Mouse (Mus musculus): ENCODE data around the gene Sp1.

The Sp1 gene

GRCm38 (mm10) chr15:102399229-102400221, 6.4 kb upstream of the Sp1 start:
- peak; percentile 94 to 97 for DNase-seq (ENCODE audit: inconsistent age in 2 of 2, low spot score in 1 of 2)

- DNase-seq (ENCODE audit: inconsistent age in 2 of 2, low spot score in 1 of 2), result peak in 1 of 2 experiments; percentile 50
These were observed 5.4 kb upstream of the Sp1 start for GRCm38 (mm10) chr15:102400476-102401045.

GRCm38 (mm10) chr15:102401278-102401677, 4.7 kb upstream of the Sp1 start:
- DNase-seq (ENCODE audit: inconsistent age in 2 of 2, low spot score in 1 of 2), result no peak

GRCm38 (mm10) chr15:102402210-102402609, 3.7 kb upstream of the Sp1 start:
- DNase-seq (ENCODE audit: inconsistent age in 2 of 2, low spot score in 1 of 2), result no peak

- peak in 1 of 2 experiments; percentile 25 for DNase-seq (ENCODE audit: inconsistent age in 2 of 2, low spot score in 1 of 2)
These were observed 1.1 kb upstream of the Sp1 start for GRCm38 (mm10) chr15:102404608-102405488.

- DNase-seq (ENCODE audit: inconsistent age in 2 of 2, low spot score in 1 of 2), result peak; percentile 93 to 95
These were observed 411 bp downstream of the Sp1 start for GRCm38 (mm10) chr15:102406196-102406911.

- DNase-seq (ENCODE audit: inconsistent age in 2 of 2, low spot score in 1 of 2), result peak in 1 of 2 experiments; percentile 54
These were observed 1.1 kb downstream of the Sp1 start for GRCm38 (mm10) chr15:102406912-102407580.

GRCm38 (mm10) chr15:102407681-102408557, 2.0 kb downstream of the Sp1 start:
- peak; percentile 38 to 50 for DNase-seq (ENCODE audit: inconsistent age in 2 of 2, low spot score in 1 of 2)

- peak in 1 of 2 experiments; percentile 50 for DNase-seq (ENCODE audit: inconsistent age in 2 of 2, low spot score in 1 of 2)
These were observed 2.7 kb downstream of the Sp1 start for GRCm38 (mm10) chr15:102408558-102409130.

GRCm38 (mm10) chr15:102409286-102409685, 3.3 kb downstream of the Sp1 start:
- DNase-seq (ENCODE audit: inconsistent age in 2 of 2, low spot score in 1 of 2), result peak in 1 of 2 experiments; percentile 51

- DNase-seq (ENCODE audit: inconsistent age in 2 of 2, low spot score in 1 of 2), result no peak
These were observed 5.1 kb downstream of the Sp1 start for GRCm38 (mm10) chr15:102411077-102411476.

- DNase-seq (ENCODE audit: inconsistent age in 2 of 2, low spot score in 1 of 2), result no peak
These were observed 7.7 kb downstream of the Sp1 start for GRCm38 (mm10) chr15:102413687-102414086.

- DNase-seq (ENCODE audit: inconsistent age in 2 of 2, low spot score in 1 of 2), result no peak
These were observed 11.6 kb downstream of the Sp1 start for GRCm38 (mm10) chr15:102417524-102417923.

GRCm38 (mm10) chr15:102420986-102421385, 15.0 kb downstream of the Sp1 start:
- DNase-seq (ENCODE audit: inconsistent age in 2 of 2, low spot score in 1 of 2), result no peak

- DNase-seq (ENCODE audit: inconsistent age in 2 of 2, low spot score in 1 of 2), result peak in 1 of 2 experiments; percentile 80
These were observed 15.5 kb downstream of the Sp1 start for GRCm38 (mm10) chr15:102421437-102421836.

- DNase-seq (ENCODE audit: inconsistent age in 2 of 2, low spot score in 1 of 2), result no peak
These were observed 17.8 kb downstream of the Sp1 start for GRCm38 (mm10) chr15:102423602-102424240.

GRCm38 (mm10) chr15:102424657-102425056, 18.7 kb downstream of the Sp1 start:
- peak in 1 of 2 experiments; percentile 54 for DNase-seq (ENCODE audit: inconsistent age in 2 of 2, low spot score in 1 of 2)

GRCm38 (mm10) chr15:102426963-102427362, 21.0 kb downstream of the Sp1 start:
- DNase-seq (ENCODE audit: inconsistent age in 2 of 2, low spot score in 1 of 2), result no peak
